Mouse (Mus musculus) intestine, embryonic 16.5 days (tissue): Measurements from ENCODE around the gene Galnt18. TPM values are rescaled to one million over a fixed set of nuclear protein-coding genes. Genes with fewer than 3 reads are reported as not detected.

Source experiments
- ATAC-seq: fragments of 200-750 bp; cut with Nextera tagmentation; 2 replicates; pipeline ENCODE4 v1.8.0; 2017; ENCODE audit warnings: moderate TSS enrichment, moderate library complexity
- H3K27ac ChIP-seq: fragments of 300-500 bp; sonication (generic); 2 replicates; pipeline ENCODE4 v1.5.1; 2014; ENCODE audit warnings: mild to moderate bottlenecking, low read length
- H3K27me3 ChIP-seq: fragments of 300-500 bp; sonication (generic); replicated peaks from 2 replicates; pipeline ENCODE4 v1.6.1; 2014; ENCODE audit warnings: low read length, control low read depth, mixed read lengths; ENCODE audit not compliant: control insufficient read depth, insufficient read depth
- H3K36me3 ChIP-seq: fragments of 300-500 bp; sonication (generic); 2 replicates; pipeline ENCODE4 v1.6.1; 2014; ENCODE audit warnings: low read length, control low read depth; ENCODE audit not compliant: control insufficient read depth, insufficient read depth
- H3K4me1 ChIP-seq: fragments of 300-500 bp; sonication (generic); 2 replicates; pipeline ENCODE4 v1.6.1; 2014; ENCODE audit warnings: low read length, control low read depth, mixed read lengths; ENCODE audit not compliant: control insufficient read depth, insufficient read depth
- H3K4me2 ChIP-seq: fragments of 300-500 bp; sonication (generic); 2 replicates; pipeline ENCODE4 v1.6.1; 2014; ENCODE audit warnings: low read depth, low read length, control low read depth
- H3K4me3 ChIP-seq: fragments of 300-500 bp; sonication (generic); 2 replicates; pipeline ENCODE4 v1.5.1; 2014; ENCODE audit warnings: mild to moderate bottlenecking, low read length
- H3K9ac ChIP-seq: fragments of 300-500 bp; sonication (generic); 2 replicates; pipeline ENCODE4 v1.6.1; 2014; ENCODE audit warnings: low read depth, low read length
- H3K9me3 ChIP-seq: fragments of 300-500 bp; sonication (generic); 2 replicates; pipeline ENCODE4 v1.6.1; 2016; ENCODE audit warnings: low read length, control low read depth; ENCODE audit not compliant: control insufficient read depth
- WGBS: fragments of 180-500 bp; shearing (Covaris S2); extraction: QIAGEN DNeasy Blood & Tissue Kit; methylation state at CpG from one replicate; pipeline ENCODE4 v1.1.7; 2014; 5-methylcytosine and 5-hydroxymethylcytosine counted together
- polyA plus RNA-seq: library from polyadenylated mRNA; unstranded; fragments of >200 nt; fragmentation: Nextera tagmentation; extraction: Ambion mirVana; gene quantifications from 2 replicates; pipeline ENCODE4 v1.2.1, GENCODE M21; 2015

Galnt18 gene
- polyA plus RNA-seq, 1 experiment from 2014 or later: 17.6 TPM

- Histone ChIP-seq H3K4me2 (no peak overlapping the region), H3K9ac (no peak overlapping the region), H3K4me3 (no peak overlapping the region), H3K4me1 (no peaks in the 10 kb centered on the region), H3K27me3 (no peaks in the 10 kb centered on the region), H3K9me3 (0 out of 2 replicates have a peak, but pooled peaks cover 3% of the 10 kb centered on the region), H3K27ac (no peak overlapping the region), H3K36me3 (no peaks in the 10 kb centered on the region)
- 67% methylated on average over 6 of the region's 6 CpGs for WGBS
- ATAC-seq: no peak
Measured at GRCm38 (mm10) chr7:111537946-111538345, 241.8 kb downstream of the Galnt18 start.

DNA sequence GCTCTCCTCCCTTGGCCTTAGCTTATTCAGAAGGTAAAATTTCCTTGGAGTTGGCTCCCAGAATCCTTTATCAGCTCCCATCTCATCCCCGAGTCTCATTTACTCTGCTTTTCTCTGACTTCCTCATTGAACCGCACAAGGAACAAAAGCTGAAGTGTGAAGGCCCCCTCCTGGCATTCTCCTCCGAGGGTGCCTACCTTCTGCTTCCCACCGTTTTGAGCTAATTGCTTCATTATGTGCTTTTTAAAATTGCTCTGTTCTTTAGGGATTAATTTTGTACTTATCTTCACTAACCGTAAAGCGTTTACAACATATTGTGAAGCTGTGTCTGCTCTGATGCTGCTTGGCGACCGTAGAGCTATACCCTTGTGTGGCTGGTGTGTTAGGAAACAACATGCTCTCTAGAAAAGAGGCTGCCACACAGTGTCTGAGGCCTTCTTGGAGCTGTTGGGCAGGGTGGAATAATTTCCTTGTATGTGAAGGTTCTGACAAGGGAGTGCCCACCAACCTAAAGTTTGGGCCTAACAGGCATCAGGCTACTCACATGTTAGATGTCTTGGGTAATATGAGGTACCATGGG, 244.9 kb downstream of the Galnt18 start:
- 0 out of 2 replicates have a peak, but pooled peaks cover 3% of the 10 kb centered on the region for H3K9me3 ChIP-seq
- no peaks in the 10 kb centered on the region for H3K4me1 ChIP-seq
- H3K27ac ChIP-seq: no peak overlapping the region
- H3K9ac ChIP-seq: no peak overlapping the region
- H3K27me3 ChIP-seq: no peaks in the 10 kb centered on the region
- H3K36me3 ChIP-seq: no peaks in the 10 kb centered on the region
- no peak for ATAC-seq
- H3K4me3 ChIP-seq: no peak overlapping the region
- no peak overlapping the region for H3K4me2 ChIP-seq
- WGBS: 75% methylated on average over 8 of the region's 8 CpGs

- WGBS: 68% methylated on average over 3 of the region's 3 CpGs
- Histone ChIP-seq H3K27ac (no peak overlapping the region), H3K9me3 (no peaks in the 10 kb centered on the region), H3K36me3 (no peaks in the 10 kb centered on the region), H3K4me3 (no peak overlapping the region), H3K4me2 (no peak overlapping the region), H3K9ac (no peak overlapping the region), H3K4me1 (no peaks in the 10 kb centered on the region), H3K27me3 (no peaks in the 10 kb centered on the region)
- no peak for ATAC-seq
Measured at GRCm38 (mm10) chr7:111528961-111529643, 250.7 kb downstream of the Galnt18 start.

- Histone ChIP-seq H3K9ac (no peak overlapping the region), H3K4me1 (no peaks in the 10 kb centered on the region), H3K27ac (no peak overlapping the region), H3K36me3 (no peaks in the 10 kb centered on the region), H3K4me2 (no peak overlapping the region), H3K9me3 (no peaks in the 10 kb centered on the region), H3K4me3 (no peak overlapping the region), H3K27me3 (no peaks in the 10 kb centered on the region)
- 20% methylated on average over 1 of the region's 1 CpGs for WGBS
- no peak for ATAC-seq
Measured at GRCm38 (mm10) chr7:111528462-111528861, 251.3 kb downstream of the Galnt18 start.

DNA sequence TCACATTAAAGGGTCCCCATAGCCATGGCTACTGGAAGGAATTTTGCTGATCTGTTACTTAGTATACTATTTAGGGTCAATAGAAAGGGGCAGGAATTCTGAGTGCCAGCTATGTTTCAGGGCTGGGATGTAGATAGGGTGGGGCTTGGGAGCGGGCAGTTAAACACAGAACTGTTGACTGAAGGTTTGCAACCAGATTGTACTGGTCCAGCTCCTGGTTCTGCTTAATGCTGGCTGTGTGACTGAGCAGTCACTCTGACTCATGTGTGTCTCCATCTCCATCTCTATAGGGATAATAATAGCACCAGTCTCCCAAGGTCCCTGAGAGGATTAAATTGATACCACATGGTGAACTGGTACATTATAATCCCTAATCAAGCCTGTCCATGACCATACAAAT, 258.9 kb downstream of the Galnt18 start:
- no peaks in the 10 kb centered on the region for H3K4me1 ChIP-seq
- H3K9ac ChIP-seq: no peak overlapping the region
- no peaks in the 10 kb centered on the region for H3K27me3 ChIP-seq
- H3K27ac ChIP-seq: no peak overlapping the region
- no peak overlapping the region for H3K4me2 ChIP-seq
- WGBS: 79% methylated on average over 1 of the region's 1 CpGs
- H3K36me3 ChIP-seq: no peaks in the 10 kb centered on the region
- no peak overlapping the region for H3K4me3 ChIP-seq
- H3K9me3 ChIP-seq: no peaks in the 10 kb centered on the region
- ATAC-seq: no peak

DNA sequence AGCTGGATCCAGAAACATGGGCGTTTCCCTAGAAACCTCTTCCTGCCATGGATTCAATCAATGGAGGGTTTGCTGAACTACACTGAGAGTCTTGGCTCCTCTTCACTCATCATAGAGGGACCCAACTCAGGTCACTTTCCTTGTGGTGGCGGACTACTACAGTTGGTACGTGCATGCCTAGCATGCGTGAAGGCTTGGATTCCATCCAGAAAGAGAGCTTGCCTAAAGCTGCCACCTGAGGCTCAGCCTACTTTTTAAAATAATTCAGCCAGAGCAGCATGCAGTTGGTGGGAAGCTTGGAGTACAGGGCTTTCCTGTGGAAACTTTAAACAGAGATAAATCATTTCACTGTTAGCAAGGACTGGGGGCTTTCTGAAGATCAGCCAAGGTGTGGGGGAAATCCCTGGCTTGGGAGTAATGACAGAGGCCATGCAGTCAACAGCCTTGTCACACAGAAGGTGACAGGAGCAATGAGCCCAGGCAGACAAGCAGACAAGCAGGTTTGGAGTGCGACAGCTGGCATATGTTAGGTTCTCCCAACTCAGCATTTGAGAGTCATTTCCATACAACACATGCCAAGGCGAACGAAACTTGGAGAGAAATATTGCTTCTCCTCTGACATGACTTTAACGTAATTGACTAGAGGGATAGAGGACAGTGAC, 261.1 kb downstream of the Galnt18 start:
- Histone ChIP-seq H3K9me3 (no peaks in the 10 kb centered on the region), H3K9ac (no peak overlapping the region), H3K36me3 (no peaks in the 10 kb centered on the region), H3K4me2 (no peak overlapping the region), H3K27ac (no peak overlapping the region), H3K4me3 (no peak overlapping the region), H3K27me3 (no peaks in the 10 kb centered on the region), H3K4me1 (no peaks in the 10 kb centered on the region)
- ATAC-seq: no peak
- WGBS: 48% methylated on average over 8 of the region's 8 CpGs

- Histone ChIP-seq H3K4me2 (no peak overlapping the region), H3K27ac (no peak overlapping the region), H3K9me3 (no peaks in the 10 kb centered on the region), H3K9ac (no peak overlapping the region), H3K27me3 (no peaks in the 10 kb centered on the region), H3K4me1 (no peaks in the 10 kb centered on the region), H3K36me3 (no peaks in the 10 kb centered on the region), H3K4me3 (no peak overlapping the region)
- 70% methylated on average over 1 of the region's 1 CpGs for WGBS
- no peak for ATAC-seq
Measured at GRCm38 (mm10) chr7:111516882-111517281, 262.9 kb downstream of the Galnt18 start.

DNA sequence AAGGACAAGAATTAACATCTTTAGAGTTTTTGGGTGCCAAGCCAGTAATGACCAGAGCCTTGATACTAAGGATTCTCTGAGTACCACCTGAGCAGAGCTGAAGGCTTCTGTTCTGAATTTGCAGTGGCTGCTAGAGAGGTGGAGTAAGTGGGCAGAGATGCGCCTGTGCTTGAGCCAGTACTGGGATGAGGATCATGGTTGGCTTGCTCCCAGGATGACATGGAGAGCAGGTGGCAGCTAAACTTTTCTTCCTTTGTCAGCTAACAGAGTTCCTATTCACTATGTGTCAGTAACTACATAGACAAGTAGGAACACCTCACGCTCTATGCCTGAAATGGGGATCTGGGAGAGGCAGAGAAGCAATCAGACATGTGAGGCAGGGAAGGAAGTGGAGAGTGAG, 264.3 kb downstream of the Galnt18 start:
- no peak overlapping the region for H3K4me2 ChIP-seq
- H3K4me1 ChIP-seq: no peaks in the 10 kb centered on the region
- H3K4me3 ChIP-seq: no peak overlapping the region
- no peak overlapping the region for H3K27ac ChIP-seq
- no peaks in the 10 kb centered on the region for H3K27me3 ChIP-seq
- 82% methylated on average over 2 of the region's 2 CpGs for WGBS
- H3K36me3 ChIP-seq: no peaks in the 10 kb centered on the region
- no peaks in the 10 kb centered on the region for H3K9me3 ChIP-seq
- no peak for ATAC-seq
- H3K9ac ChIP-seq: no peak overlapping the region

- no peaks in the 10 kb centered on the region for H3K36me3 ChIP-seq
- H3K27me3 ChIP-seq: no peaks in the 10 kb centered on the region
- WGBS: 73% methylated on average over 2 of the region's 2 CpGs
- no peak overlapping the region for H3K27ac ChIP-seq
- no peak overlapping the region for H3K9ac ChIP-seq
- ATAC-seq: no peak
- H3K9me3 ChIP-seq: no peaks in the 10 kb centered on the region
- no peak overlapping the region for H3K4me3 ChIP-seq
- no peaks in the 10 kb centered on the region for H3K4me1 ChIP-seq
- H3K4me2 ChIP-seq: no peak overlapping the region
Measured at GRCm38 (mm10) chr7:111509167-111509854, 270.5 kb downstream of the Galnt18 start.
